Mouse (Mus musculus) splenic B cell, adult 2 months (primary cell): ENCODE data around the gene Lrrc4.

Source experiments
- DNase-seq: peaks from one replicate; pipeline ENCODE4 v3.0.0-alpha.2; 2011; ENCODE audit warnings: low read depth, low spot score
- H3K27me3 ChIP-seq: 2 replicates; pipeline ENCODE4 v1.6.1; 2012; ENCODE audit warnings: mild to moderate bottlenecking, low read length, moderate library complexity, mixed read lengths; ENCODE audit not compliant: control insufficient read depth, poor library complexity, insufficient read depth, severe bottlenecking
- H3K36me3 ChIP-seq: 2 replicates; pipeline ENCODE4 v1.6.1; 2012; ENCODE audit warnings: mild to moderate bottlenecking, low read length, moderate library complexity, mixed read lengths; ENCODE audit not compliant: control insufficient read depth, poor library complexity, insufficient read depth, severe bottlenecking

Lrrc4 gene

GRCm38 (mm10) chr6:28635531-28636348, 195.8 kb downstream of the Lrrc4 start:
- Histone ChIP-seq H3K36me3 (no peaks in the 10 kb centered on the region), H3K27me3 (no peaks in the 10 kb centered on the region)
- no peak for DNase-seq

GRCm38 (mm10) chr6:28635092-28635491, 196.5 kb downstream of the Lrrc4 start:
- Histone ChIP-seq H3K36me3 (no peaks in the 10 kb centered on the region), H3K27me3 (no peaks in the 10 kb centered on the region)
- no peak for DNase-seq

DNA sequence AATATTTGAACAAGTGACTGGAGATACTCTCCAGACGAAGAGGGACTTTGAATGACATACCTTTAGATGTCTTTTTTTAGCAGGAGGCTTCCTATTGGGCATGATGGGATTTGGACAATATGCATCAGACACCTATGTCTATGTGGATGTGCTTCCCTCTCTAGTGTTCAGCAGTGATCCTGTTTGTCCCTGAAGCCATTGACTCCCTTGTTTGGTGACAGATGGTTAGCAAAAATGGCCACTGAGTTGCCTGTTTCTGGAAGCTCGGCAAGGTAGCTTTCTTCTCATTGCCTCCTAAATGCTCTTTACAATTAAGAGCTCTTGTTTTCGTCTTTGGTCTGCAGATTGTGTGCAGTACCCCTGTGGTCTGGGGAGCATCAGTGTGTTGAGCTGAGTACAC, 197.9 kb downstream of the Lrrc4 start:
- no peaks in the 10 kb centered on the region for H3K36me3 ChIP-seq
- H3K27me3 ChIP-seq: no peaks in the 10 kb centered on the region
- DNase-seq: no peak

DNA sequence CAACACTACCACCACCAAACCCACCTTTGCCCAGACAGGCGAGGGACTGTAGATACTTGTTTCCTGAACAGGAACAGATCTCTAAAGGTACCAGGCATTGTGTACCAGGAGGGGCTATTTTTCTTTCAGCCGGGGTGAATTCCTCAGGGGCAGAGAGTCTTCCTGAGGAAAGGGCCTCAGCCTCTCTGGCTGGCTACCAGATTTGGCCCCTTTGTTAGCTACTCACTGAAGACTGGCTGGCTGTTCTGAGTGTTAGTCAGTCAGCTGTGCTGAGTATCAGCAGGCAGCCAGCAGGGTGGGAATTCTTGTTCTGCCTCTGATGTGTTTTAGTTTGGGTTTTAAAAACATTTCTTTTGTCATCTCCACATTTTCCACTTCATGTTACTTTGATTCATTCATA, 198.4 kb downstream of the Lrrc4 start:
- DNase-seq: no peak
- H3K36me3 ChIP-seq: no peaks in the 10 kb centered on the region
- H3K27me3 ChIP-seq: no peaks in the 10 kb centered on the region

GRCm38 (mm10) chr6:28630926-28631325, 200.6 kb downstream of the Lrrc4 start:
- DNase-seq: no peak
- H3K27me3 ChIP-seq: no peaks in the 10 kb centered on the region

GRCm38 (mm10) chr6:28629866-28630265, 201.7 kb downstream of the Lrrc4 start:
- Histone ChIP-seq H3K36me3 (no peaks in the 10 kb centered on the region), H3K27me3 (no peaks in the 10 kb centered on the region)
- DNase-seq: no peak

More at GRCm38 (mm10) chr6:28630926-28631325, 200.6 kb downstream of the Lrrc4 start:
- H3K36me3 ChIP-seq: no peaks in the 10 kb centered on the region

- Histone ChIP-seq H3K27me3 (no peaks in the 10 kb centered on the region), H3K36me3 (no peaks in the 10 kb centered on the region)
- DNase-seq: no peak
Measured at GRCm38 (mm10) chr6:28628408-28628807, 203.1 kb downstream of the Lrrc4 start.

GRCm38 (mm10) chr6:28622963-28623362, 208.6 kb downstream of the Lrrc4 start:
- no peaks in the 10 kb centered on the region for H3K36me3 ChIP-seq
- DNase-seq: no peak
- H3K27me3 ChIP-seq: no peaks in the 10 kb centered on the region

GRCm38 (mm10) chr6:28622522-28622921, 209.0 kb downstream of the Lrrc4 start:
- Histone ChIP-seq H3K36me3 (no peaks in the 10 kb centered on the region), H3K27me3 (no peaks in the 10 kb centered on the region)
- no peak for DNase-seq

GRCm38 (mm10) chr6:28621961-28622360, 209.6 kb downstream of the Lrrc4 start:
- H3K36me3 ChIP-seq: no peaks in the 10 kb centered on the region
- DNase-seq: no peak
- H3K27me3 ChIP-seq: no peaks in the 10 kb centered on the region

DNA sequence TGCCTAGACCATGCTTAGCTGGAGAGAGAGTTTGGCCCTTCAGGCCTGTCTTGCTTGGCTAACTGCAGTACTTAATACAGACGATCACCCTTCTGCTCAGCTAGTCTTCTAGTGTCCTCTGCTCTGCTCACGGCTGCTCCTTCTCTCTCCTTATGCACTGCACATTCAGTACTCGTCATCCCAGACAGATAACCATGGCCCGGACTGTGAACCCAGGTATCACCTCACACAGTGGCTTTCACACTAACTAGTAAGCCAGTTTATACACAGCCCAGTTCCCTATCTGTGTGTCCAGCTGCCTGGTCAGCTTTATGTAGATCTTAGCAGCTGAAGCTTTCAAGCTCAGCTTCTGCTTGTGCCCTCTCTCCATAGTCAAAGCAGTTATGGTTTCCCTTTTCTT, 210.1 kb downstream of the Lrrc4 start:
- DNase-seq: no peak
- Histone ChIP-seq H3K36me3 (no peaks in the 10 kb centered on the region), H3K27me3 (no peaks in the 10 kb centered on the region)

DNA sequence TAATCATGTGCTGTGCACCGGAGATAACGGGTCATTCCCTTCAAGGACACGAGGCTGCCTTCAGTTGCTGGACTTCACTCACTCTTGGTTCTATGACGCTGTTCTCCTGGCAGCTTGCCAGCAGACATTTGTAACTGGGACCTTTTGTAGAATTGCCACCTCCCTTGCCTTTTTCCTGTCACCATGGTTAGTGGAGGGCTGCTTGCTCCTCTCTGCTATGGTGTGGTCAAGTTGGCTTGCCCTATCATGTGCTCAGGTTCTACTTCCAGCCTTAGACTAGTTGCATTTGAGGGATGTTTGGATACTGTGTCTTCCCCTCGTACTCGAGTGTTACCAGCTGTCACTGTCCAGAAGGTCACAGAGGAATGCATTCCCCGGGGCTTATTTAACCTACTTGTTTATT, 212.8 kb downstream of the Lrrc4 start:
- DNase-seq: no peak
- no peaks in the 10 kb centered on the region for H3K27me3 ChIP-seq
- H3K36me3 ChIP-seq: no peaks in the 10 kb centered on the region

GRCm38 (mm10) chr6:28618299-28618698, 213.2 kb downstream of the Lrrc4 start:
- H3K27me3 ChIP-seq: no peaks in the 10 kb centered on the region
- DNase-seq: no peak
- no peaks in the 10 kb centered on the region for H3K36me3 ChIP-seq

- H3K27me3 ChIP-seq: no peaks in the 10 kb centered on the region
- DNase-seq: no peak
- H3K36me3 ChIP-seq: no peaks in the 10 kb centered on the region
Measured at GRCm38 (mm10) chr6:28615966-28616365, 215.6 kb downstream of the Lrrc4 start.

DNA sequence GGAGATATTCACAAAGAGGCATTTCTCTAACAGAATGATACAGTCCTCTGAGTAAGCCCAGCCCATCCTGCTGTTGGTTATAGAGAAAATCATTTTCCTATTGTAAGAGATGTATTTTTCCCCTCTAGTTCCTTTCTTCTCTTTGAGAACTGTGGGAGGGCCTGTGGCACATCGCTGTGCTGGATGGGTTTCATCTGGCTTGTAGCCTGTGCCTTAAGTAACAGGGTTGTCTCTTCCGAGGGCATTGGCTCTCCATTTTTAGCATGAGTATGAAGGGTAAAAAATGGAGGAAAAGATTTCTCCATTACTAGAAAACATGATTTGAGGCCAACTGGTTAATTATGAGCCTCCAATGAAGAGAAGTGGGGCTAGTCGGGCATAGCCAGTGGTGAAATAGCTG, 216.1 kb downstream of the Lrrc4 start:
- no peak for DNase-seq
- H3K27me3 ChIP-seq: no peaks in the 10 kb centered on the region
- no peaks in the 10 kb centered on the region for H3K36me3 ChIP-seq

DNA sequence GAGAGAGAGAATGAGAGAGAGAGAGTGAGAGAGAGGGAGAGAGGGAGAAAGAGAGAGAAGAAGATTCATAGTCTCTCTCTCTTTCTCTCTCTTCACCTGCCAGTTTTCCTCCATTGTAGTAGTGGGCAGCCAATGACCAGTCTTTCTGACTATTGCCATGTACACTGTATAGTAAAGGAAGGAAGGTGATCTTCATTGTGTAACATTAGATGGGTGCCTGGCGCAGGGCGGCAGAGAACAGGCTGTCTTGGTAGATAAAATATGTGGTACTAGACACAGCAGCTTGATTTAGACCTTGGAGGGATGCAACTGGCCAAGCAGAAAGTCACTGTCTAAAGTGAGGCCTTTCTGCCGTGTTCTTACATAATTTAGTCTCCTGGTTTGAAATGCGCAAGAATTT, 216.7 kb downstream of the Lrrc4 start:
- DNase-seq: no peak
- H3K27me3 ChIP-seq: no peaks in the 10 kb centered on the region

More for the DNA sequence above, 216.7 kb downstream of the Lrrc4 start:
- no peaks in the 10 kb centered on the region for H3K36me3 ChIP-seq
